Mouse (Mus musculus): Measurements from ENCODE around the gene Fbxw10. TPM values are rescaled to one million over a fixed set of nuclear protein-coding genes. Genes with fewer than 3 reads are reported as not detected.

Fbxw10 gene
- polyA plus RNA-seq, 1 experiment from 2014 or later, result 0.51 TPM

DNA sequence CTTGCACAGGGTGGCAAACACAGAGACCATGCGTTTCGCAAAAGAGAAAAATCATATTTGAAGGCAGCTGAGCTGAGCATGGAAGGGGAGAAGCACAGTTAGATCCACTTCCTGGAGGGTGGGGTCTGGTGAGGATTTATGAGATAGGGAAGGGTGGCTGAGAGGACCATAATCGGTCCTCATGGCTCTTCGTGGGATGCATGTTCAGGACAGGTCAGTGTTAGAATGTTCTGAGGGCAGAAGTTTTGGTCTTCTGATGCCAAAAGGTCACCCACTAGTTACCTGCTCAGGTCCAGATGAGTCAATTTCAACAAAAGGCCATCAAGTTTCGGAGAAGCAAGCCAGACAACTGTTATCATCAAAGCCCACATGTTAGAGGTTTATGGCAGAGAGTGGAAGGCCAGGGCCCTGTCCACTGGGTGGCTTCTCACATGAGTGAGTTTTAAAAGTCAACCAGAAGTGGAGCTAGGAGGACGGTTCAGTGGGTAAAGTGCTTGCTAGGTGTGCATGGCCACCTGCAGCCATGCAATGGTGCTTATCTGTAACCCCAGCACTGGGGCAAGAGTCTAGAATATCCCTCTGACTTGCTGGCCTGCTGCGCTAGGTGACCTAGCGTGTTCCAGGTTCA lies 27.7 kb upstream of the Fbxw10 start:
- Histone ChIP-seq H3K27me3 (ENCODE audit: insufficient read depth, low read length) (no peaks in the 10 kb centered on the region), H3K9me3 (ENCODE audit: low read length) (no peaks in the 10 kb centered on the region), H3K27ac (ENCODE audit: low read length) (no peak overlapping the region), H3K4me1 (ENCODE audit: insufficient read depth, low read length) (peaks cover 36% of the 10 kb centered on the region), H3K4me2 (replicated peaks; ENCODE audit: low read depth, low read length) (no peak overlapping the region), H3K9ac (replicated peaks; ENCODE audit: low read length) (no peak overlapping the region), H3K4me3 (ENCODE audit: low read length) (no peak overlapping the region), H3K36me3 (ENCODE audit: insufficient read depth, low read length) (no peaks in the 10 kb centered on the region)
- 76% methylated on average over 8 of the region's 8 CpGs for WGBS
- ATAC-seq (ENCODE audit: low FRiP score, low TSS enrichment), result no peak

DNA sequence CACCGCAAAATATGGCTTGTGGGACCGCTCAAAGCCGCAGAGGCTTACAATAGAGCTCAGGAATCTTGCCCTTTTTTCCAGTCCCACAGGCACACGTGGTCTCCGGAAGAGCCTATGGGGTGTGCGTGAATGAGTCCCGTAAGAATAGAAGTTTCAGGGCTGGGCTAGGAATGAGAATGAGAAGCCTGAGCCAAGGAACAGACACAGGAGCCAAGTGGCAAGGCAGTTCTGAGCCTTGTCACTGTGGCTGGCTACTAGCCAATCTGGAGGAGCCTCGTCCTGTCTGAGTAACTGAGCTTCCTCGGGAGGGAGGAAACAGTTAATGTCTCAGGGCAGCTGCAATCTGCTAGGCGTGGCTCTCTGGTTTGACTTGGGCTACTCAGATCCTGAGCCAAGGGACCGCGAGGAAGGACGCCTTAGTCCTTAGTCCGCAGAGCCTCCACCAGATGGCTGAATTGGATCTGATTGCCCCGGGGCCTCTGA lies 26.8 kb upstream of the Fbxw10 start, which contains the start of gene Trim16:
Trim16 (plus strand) TSS at position 173 of the 483 bp plus-strand sequence.
- peaks cover 38% of the 10 kb centered on the region for H3K4me1 ChIP-seq (ENCODE audit: insufficient read depth, low read length)
- WGBS, result 5% methylated on average over 15 of the region's 15 CpGs

DNA sequence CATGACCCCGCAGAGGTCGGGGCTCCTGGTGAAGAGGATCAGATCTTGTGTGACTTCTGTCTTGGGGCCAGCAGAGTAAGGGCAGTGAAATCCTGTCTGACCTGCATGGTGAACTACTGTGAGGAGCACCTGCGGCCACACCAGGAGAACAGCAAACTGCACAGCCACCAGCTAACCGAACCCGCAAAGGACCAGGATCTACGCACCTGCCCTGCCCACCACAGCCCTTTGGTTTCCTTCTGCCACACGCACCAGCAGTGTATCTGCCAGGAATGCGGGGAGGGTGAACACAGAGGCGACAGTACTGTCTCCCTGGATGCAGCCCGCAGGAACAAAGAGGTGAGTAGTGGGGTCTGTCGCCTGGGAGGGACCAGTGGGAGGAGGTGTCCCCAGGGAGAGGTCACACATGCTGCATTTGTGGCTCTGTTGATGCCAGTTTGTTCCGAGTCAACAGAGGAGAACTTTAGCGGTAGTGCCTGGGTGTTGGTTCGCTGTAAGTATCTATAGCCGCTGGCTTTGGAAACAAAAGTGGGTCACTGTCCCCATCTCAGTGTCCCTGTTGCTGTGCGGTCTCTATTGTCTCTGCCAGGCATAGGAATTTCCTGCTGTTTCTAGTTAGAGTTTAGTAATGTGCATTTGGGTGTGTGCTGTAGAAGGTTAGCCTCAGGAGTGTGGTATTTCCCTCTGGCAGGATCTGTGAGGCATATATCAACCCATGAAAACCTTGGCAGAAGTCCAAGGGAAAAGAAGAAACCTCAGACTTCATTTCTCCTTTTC lies 26.0 kb upstream of the Fbxw10 start:
- H3K27me3 ChIP-seq (ENCODE audit: insufficient read depth, low read length), result no peaks in the 10 kb centered on the region
- peak overlapping the region; percentile 58 for H3K4me3 ChIP-seq (ENCODE audit: low read length)
- H3K4me2 ChIP-seq (replicated peaks; ENCODE audit: low read depth, low read length), result peak overlapping the region; percentile 84
- peaks cover 44% of the 10 kb centered on the region for H3K4me1 ChIP-seq (ENCODE audit: insufficient read depth, low read length)
- peak; percentile 64 for ATAC-seq (ENCODE audit: low FRiP score, low TSS enrichment)
- H3K9ac ChIP-seq (replicated peaks; ENCODE audit: low read length), result peak overlapping the region; percentile 69
- no peaks in the 10 kb centered on the region for H3K9me3 ChIP-seq (ENCODE audit: low read length)
- H3K36me3 ChIP-seq (ENCODE audit: insufficient read depth, low read length), result no peaks in the 10 kb centered on the region
- WGBS, result 4% methylated on average over 16 of the region's 16 CpGs
- peak overlapping the region; percentile 88 for H3K27ac ChIP-seq (ENCODE audit: low read length)

More for the DNA sequence above, 26.8 kb upstream of the Fbxw10 start, which contains the start of gene Trim16:
- H3K9ac ChIP-seq (replicated peaks; ENCODE audit: low read length), result peak within 1 kb of the TSS; percentile 69
- peak within 1 kb of the TSS; percentile 88 for H3K27ac ChIP-seq (ENCODE audit: low read length)
- peak; percentile 85 for ATAC-seq (ENCODE audit: low FRiP score, low TSS enrichment)
- no peaks in the 10 kb centered on the region for H3K36me3 ChIP-seq (ENCODE audit: insufficient read depth, low read length)
- peak within 1 kb of the TSS; percentile 84 for H3K4me2 ChIP-seq (replicated peaks; ENCODE audit: low read depth, low read length)
- H3K9me3 ChIP-seq (ENCODE audit: low read length), result no peaks in the 10 kb centered on the region
- H3K4me3 ChIP-seq (ENCODE audit: low read length), result peak within 1 kb of the TSS; percentile 58
- no peaks in the 10 kb centered on the region for H3K27me3 ChIP-seq (ENCODE audit: insufficient read depth, low read length)

DNA sequence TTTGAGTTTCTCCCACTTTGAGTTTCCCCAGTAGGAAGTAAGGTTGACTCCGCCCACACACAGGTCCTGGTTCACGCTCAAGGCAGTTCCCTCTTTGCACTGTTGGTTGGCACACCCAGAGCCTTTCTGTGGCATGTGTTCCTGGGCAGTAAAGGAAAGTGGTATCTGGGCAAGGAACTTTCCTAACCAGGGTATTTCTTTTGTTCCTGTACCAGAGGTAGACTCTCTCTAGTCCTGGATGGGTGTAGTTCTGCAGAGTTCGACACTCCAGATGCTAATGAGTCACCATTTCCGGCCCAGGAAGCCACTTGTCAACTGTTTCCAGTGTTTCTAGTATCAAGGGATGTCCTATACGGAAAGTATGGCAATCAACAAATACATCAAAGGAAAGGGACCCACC lies 25.0 kb upstream of the Fbxw10 start:
- no peak overlapping the region for H3K9ac ChIP-seq (replicated peaks; ENCODE audit: low read length)

DNA sequence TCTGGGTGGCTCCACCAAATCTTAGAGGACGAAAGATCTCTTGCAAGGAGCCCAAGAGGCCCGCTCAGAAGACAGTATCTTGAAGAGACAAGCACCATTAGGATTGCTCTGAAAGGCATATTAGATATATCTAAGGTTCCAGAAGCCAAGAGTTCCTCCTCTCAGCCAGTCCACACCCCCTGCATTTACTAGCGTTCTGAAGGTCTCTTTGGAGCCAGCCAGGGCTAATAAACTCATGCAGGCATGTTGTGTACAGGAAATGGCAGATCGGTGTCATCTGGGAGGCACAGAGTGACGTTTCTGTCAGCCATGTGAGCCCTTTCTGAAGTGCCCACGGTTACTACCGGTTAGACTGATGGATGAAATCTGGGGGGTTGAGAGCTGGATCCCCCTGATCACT lies 22.7 kb upstream of the Fbxw10 start:
- Histone ChIP-seq H3K4me3 (ENCODE audit: low read length) (no peak overlapping the region), H3K27ac (ENCODE audit: low read length) (no peak overlapping the region), H3K4me2 (replicated peaks; ENCODE audit: low read depth, low read length) (0 out of 2 replicates have a peak overlapping the region, but pooled peaks have one; percentile 3), H3K27me3 (ENCODE audit: insufficient read depth, low read length) (no peaks in the 10 kb centered on the region), H3K9ac (replicated peaks; ENCODE audit: low read length) (no peak overlapping the region), H3K4me1 (ENCODE audit: insufficient read depth, low read length) (peaks cover 45% of the 10 kb centered on the region), H3K36me3 (ENCODE audit: insufficient read depth, low read length) (0 out of 2 replicates have a peak, but pooled peaks cover 2% of the 10 kb centered on the region), H3K9me3 (ENCODE audit: low read length) (no peaks in the 10 kb centered on the region)
- no peak for ATAC-seq (ENCODE audit: low FRiP score, low TSS enrichment)
- WGBS, result 47% methylated on average over 7 of the region's 7 CpGs

More for the DNA sequence above, 25.0 kb upstream of the Fbxw10 start:
- H3K4me3 ChIP-seq (ENCODE audit: low read length), result peak overlapping the region; percentile 30
- H3K4me2 ChIP-seq (replicated peaks; ENCODE audit: low read depth, low read length), result peak overlapping the region; percentile 43
- H3K36me3 ChIP-seq (ENCODE audit: insufficient read depth, low read length), result no peaks in the 10 kb centered on the region
- peaks cover 50% of the 10 kb centered on the region for H3K4me1 ChIP-seq (ENCODE audit: insufficient read depth, low read length)
- no peaks in the 10 kb centered on the region for H3K9me3 ChIP-seq (ENCODE audit: low read length)
- peak overlapping the region; percentile 19; the same call in 1 of the 2 replicates for H3K27ac ChIP-seq (ENCODE audit: low read length)
- 57% methylated on average over 5 of the region's 5 CpGs for WGBS
- H3K27me3 ChIP-seq (ENCODE audit: insufficient read depth, low read length), result no peaks in the 10 kb centered on the region
- no peak for ATAC-seq (ENCODE audit: low FRiP score, low TSS enrichment)

DNA sequence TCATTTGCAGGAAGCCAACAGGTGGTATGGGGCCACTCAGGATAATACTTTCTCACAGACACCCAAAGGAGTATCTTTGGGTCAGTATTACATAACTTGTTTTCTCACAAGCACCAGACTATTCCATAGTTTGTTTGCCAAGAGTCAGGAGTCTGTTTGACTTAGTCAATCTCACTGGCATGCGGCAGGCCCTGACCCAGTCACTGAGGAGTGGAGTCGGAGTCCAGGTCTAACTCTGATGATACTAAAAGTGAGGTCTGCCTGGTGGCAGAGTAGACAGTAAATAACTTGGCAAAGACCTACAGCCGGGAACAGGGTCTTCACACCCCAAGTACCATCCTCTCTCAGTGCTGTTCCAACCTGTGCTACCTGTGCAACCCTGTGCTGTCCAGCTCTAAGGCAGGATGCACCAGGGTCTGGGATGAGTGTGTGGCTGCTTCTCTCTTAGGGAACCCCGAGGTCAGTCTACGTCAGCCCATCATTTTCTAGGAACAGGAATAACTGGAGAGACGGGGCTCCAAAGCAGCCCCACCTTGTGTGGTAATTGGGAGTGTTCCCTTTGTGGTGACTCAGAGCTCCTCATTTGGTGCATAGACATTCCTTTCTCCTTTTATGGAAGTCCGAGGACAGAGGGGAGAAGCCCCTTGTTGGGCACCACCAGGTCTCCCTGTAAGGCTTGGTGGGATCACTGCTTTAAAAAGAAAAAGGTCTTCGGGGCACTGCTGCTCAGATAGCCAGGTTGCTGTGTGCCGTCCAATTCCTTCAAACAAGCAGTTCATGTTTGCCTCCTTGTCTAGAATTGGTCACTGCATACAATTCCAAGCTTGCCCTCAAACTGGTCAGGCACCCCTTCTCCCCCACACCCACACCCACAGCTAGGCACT lies 21.4 kb upstream of the Fbxw10 start:
- no peak overlapping the region for H3K4me2 ChIP-seq (replicated peaks; ENCODE audit: low read depth, low read length)
- 49% methylated on average over 9 of the region's 9 CpGs for WGBS
- peak; percentile 25; the same call in 1 of the 2 replicates for ATAC-seq (ENCODE audit: low FRiP score, low TSS enrichment)
- H3K27me3 ChIP-seq (ENCODE audit: insufficient read depth, low read length), result no peaks in the 10 kb centered on the region
- no peak overlapping the region for H3K4me3 ChIP-seq (ENCODE audit: low read length)
- no peaks in the 10 kb centered on the region for H3K9me3 ChIP-seq (ENCODE audit: low read length)
- no peak overlapping the region for H3K9ac ChIP-seq (replicated peaks; ENCODE audit: low read length)
- peaks cover 3% of the 10 kb centered on the region; the same call in 1 of the 2 replicates for H3K36me3 ChIP-seq (ENCODE audit: insufficient read depth, low read length)
- H3K4me1 ChIP-seq (ENCODE audit: insufficient read depth, low read length), result peaks cover 32% of the 10 kb centered on the region
- H3K27ac ChIP-seq (ENCODE audit: low read length), result peak overlapping the region; percentile 20; the same call in 1 of the 2 replicates

DNA sequence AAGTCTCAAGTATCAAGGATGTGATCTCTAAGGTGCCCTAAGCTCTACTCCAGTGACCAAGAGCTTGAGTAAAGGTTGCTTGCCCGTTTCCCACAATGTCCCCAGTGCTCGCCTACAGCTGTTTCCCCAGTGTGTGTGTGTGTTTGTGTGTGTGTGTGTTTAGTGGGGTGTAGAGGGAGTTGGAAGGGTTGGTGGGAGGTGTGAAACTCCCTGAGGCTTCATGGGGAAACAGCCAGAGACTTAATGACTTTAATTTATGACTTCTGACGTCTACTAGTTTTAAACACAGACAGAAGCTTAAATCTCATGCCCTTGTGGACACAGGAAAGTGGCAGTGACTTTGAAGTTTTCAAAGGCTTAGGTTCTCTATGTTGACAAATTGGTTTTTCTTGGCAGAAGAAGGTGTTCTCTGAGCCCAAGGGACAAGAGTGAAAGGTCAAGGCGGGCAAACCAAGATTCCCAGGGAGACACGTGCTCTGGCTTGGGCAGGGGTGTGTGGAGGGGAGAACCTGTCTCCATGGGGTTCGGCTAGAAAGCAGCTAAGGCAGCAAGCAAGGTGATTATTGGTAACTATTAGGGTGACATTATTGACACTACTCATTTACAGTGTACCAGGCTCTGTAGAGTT lies 20.6 kb upstream of the Fbxw10 start:
- Histone ChIP-seq H3K9me3 (ENCODE audit: low read length) (no peaks in the 10 kb centered on the region), H3K4me1 (ENCODE audit: insufficient read depth, low read length) (peaks cover 25% of the 10 kb centered on the region), H3K4me2 (replicated peaks; ENCODE audit: low read depth, low read length) (no peak overlapping the region), H3K27ac (ENCODE audit: low read length) (peak overlapping the region; percentile 22; the same call in 1 of the 2 replicates), H3K27me3 (ENCODE audit: insufficient read depth, low read length) (no peaks in the 10 kb centered on the region), H3K9ac (replicated peaks; ENCODE audit: low read length) (no peak overlapping the region), H3K4me3 (ENCODE audit: low read length) (no peak overlapping the region), H3K36me3 (ENCODE audit: insufficient read depth, low read length) (peaks cover 3% of the 10 kb centered on the region; the same call in 1 of the 2 replicates)
- ATAC-seq (ENCODE audit: low FRiP score, low TSS enrichment), result peak; percentile 84
- 12% methylated on average over 6 of the region's 6 CpGs for WGBS

DNA sequence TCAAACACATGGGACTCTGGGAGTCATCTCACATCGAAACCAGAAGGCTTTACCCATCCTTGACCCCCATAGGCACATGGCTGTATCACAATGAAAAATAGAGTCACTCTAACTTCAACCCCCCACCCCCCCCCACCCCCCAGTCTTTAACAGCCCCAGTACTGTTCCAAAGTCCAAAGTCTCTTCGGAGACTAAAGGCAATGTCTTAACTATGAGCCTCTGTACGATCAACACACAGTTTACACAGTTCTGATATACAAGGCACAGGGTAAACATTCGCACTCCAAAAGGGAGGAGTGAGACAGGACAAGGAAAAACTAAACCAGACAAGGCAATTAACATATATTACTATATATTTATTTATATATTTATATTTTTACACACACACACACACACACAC lies 19.7 kb upstream of the Fbxw10 start:
- 85% methylated on average over 4 of the region's 4 CpGs for WGBS
- no peaks in the 10 kb centered on the region for H3K27me3 ChIP-seq (ENCODE audit: insufficient read depth, low read length)
- ATAC-seq (ENCODE audit: low FRiP score, low TSS enrichment), result no peak

DNA sequence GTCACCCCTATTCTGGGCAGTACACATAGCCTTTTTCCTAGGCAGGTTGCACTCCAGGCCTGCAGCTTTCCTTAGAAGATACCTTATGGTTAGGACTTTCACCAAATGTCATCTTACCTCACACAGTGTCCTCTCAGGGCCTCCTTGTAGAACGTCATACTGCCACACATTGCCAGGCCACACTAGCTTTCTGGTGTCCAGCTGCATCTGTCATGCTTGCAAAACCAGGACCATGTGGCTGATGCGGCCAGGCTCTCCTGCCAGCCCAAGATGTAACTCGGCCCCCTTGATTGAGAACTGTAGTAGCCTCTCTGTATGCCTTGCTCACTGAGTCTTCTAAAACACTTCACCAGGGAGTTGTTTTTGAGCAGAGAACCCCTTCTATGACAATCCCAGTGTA lies 19.0 kb upstream of the Fbxw10 start:
- Histone ChIP-seq H3K4me3 (ENCODE audit: low read length) (no peak overlapping the region), H3K4me2 (replicated peaks; ENCODE audit: low read depth, low read length) (no peak overlapping the region), H3K9ac (replicated peaks; ENCODE audit: low read length) (no peak overlapping the region), H3K27me3 (ENCODE audit: insufficient read depth, low read length) (no peaks in the 10 kb centered on the region), H3K27ac (ENCODE audit: low read length) (no peak overlapping the region), H3K36me3 (ENCODE audit: insufficient read depth, low read length) (peaks cover 7% of the 10 kb centered on the region; the same call in 1 of the 2 replicates), H3K9me3 (ENCODE audit: low read length) (no peaks in the 10 kb centered on the region), H3K4me1 (ENCODE audit: insufficient read depth, low read length) (peaks cover 22% of the 10 kb centered on the region)
- no peak for ATAC-seq (ENCODE audit: low FRiP score, low TSS enrichment)
- WGBS, result 81% methylated on average over 3 of the region's 3 CpGs

More for the DNA sequence above, 19.7 kb upstream of the Fbxw10 start:
- peaks cover 22% of the 10 kb centered on the region for H3K4me1 ChIP-seq (ENCODE audit: insufficient read depth, low read length)
- H3K36me3 ChIP-seq (ENCODE audit: insufficient read depth, low read length), result peaks cover 7% of the 10 kb centered on the region; the same call in 1 of the 2 replicates
- H3K9me3 ChIP-seq (ENCODE audit: low read length), result no peaks in the 10 kb centered on the region
- H3K4me2 ChIP-seq (replicated peaks; ENCODE audit: low read depth, low read length), result no peak overlapping the region
- no peak overlapping the region for H3K4me3 ChIP-seq (ENCODE audit: low read length)
- H3K9ac ChIP-seq (replicated peaks; ENCODE audit: low read length), result no peak overlapping the region
- no peak overlapping the region for H3K27ac ChIP-seq (ENCODE audit: low read length)
